Mouse (Mus musculus) cerebellum, postnatal 4 days (tissue): ENCODE measurements around the gene Dhrs9.

Experiments
- DNase-seq, 2 experiments: peaks; one replicate each; pipeline ENCODE4 v3.0.0; 2022; ENCODE audit warnings: low spot score in 2 of 2, mixed read lengths in 1 of 2

Dhrs9 gene

DNA sequence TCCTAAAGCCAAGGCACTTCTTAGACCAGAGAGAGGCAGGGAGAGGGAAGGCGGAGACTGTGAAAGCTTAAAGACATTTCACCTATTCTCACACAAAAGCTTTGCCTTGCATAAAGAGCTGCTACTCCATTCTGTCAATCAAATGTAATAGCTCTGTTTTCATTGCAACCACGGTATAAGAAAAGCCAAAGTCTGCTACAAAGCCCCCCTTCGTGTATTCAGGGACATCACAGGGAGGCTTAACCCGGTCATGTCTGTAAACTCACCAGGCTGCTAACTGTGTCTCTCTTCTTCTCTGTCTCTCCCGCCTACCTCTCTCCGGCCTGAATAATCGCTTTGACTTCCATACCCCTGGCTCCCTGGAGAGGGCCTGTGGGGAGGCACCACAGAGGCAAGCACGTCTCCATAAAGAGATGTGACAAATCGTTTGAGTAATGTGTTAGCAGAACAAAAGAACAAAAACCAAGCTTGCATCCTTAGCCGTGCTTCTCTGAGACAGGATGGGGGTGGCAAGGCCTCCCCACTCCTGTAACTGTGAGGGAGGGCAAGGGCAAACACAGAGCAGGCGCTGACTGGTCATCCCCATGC lies 38.1 kb downstream of the Dhrs9 start:
- DNase-seq: no peak

DNA sequence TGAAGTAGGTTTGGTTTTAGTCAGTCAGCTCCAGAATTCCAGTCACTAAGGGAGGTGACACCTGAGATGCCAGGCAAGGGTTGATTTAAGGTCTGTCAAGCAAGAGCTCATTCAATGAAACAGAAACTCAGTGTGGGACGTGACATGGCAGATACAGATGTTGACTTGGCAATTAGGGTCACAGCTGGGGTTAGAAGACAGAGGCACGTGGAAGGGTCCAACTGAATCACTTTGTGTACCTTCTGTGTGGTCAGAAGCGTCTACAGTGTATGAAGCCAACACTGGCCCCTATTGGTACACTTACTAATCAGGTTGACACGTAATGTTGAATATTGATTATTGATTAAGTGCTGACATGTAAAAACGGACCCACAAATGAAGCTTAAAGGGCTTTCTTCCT lies 44.6 kb downstream of the Dhrs9 start:
- no peak for DNase-seq

DNA sequence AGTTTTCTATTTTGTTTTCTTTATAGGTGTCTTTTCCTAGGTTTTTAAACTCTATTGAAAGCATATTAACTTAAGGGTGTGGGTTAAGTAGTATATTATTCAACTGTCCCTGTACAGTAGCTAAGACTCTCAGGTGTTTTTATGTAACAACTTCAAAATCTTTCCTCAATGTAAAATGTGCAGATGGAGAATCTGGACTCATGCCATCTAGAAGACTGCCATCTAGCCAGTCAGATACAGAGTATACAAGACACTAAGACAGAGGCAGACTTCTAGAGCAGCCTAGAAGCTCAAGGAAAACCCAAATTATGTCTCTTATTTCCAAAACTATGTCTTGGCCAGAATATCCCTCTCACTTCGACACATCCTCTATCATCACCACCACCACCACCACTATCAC lies 45.8 kb downstream of the Dhrs9 start:
- DNase-seq: no peak

DNA sequence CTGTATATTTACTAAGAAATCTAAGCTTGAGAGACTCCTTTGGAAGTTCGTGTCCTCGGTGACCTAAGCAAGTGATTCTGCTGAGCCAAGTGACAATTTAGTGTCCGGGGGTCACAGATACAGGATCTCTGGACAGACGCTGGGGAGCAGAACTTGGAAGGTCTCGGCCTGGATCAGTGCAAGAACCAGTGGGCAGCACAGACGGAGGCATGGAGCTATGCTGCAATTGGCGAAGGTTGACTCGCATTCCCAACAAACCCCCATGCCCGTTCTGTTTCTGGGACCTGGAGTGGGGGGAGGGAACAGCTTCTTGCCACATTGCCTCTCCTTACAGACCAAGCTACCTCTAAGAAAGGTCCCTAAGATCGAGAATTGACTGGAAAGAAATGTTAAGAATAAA lies 46.9 kb downstream of the Dhrs9 start:
- DNase-seq: no peak

DNA sequence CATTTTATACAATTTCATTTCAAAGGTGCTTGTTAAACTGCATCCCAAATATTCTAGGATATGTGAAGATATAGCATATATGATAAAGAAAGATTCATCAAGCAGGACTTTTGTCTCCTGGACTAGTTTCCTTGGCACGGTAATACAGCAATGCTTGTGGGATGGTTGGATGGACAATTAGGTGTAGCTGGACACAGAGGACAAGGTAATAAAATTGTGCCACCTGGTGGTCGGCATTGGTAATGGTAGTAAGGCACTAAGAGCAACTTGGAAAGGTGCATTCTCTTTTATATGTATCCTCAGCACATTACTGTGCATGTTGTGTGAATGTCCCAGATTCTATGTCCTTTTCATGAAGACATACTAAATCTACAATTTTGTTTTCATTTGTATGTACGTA lies 47.9 kb downstream of the Dhrs9 start:
- peak; percentile 53 to 77 for DNase-seq

DNA sequence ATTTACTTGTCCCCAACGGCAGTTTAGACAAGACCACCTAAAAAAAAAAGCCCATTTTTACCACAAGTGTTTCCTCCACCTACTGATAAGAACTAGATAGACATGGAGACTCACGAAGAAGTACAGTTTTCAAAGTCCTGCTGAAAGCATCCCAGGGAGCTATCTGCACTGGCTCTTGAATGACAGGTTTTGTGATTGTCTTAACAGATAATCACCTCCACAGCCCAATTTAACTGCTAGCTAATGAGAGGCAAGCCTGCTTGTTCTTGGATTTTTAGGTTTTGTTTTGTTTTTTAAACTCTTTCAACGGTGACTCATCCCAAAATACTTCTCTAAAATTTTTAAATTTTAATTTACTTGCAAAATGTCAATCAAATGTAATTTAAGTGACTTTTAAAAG lies 61.4 kb downstream of the Dhrs9 start:
- no peak for DNase-seq

DNA sequence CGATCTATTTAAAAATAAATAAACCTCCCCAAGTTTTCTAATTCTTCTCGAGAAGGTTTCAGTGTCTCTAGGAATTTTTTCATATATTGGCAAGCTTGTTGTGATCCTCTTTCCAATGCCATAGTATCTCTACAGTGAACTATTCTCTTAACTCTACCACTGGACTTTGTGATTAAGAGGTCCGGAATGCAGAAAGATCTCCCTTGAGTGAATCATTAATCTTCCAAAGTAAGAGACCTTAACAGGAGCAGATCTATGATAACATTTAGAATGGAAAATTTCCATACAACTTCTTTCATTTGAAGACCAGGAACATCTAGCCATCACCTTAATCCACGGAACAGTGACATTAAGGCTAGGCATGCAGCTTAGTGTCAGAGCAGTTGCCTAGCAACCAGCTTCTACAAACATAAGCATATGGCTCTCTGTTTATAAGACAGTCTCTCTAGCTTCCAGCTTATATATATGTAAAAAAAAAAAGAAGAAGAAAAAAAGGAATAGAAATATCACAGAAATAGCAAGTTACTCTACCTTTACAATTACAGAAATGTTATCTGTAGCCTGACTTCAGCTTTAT lies 65.7 kb downstream of the Dhrs9 start:
- no peak for DNase-seq

DNA sequence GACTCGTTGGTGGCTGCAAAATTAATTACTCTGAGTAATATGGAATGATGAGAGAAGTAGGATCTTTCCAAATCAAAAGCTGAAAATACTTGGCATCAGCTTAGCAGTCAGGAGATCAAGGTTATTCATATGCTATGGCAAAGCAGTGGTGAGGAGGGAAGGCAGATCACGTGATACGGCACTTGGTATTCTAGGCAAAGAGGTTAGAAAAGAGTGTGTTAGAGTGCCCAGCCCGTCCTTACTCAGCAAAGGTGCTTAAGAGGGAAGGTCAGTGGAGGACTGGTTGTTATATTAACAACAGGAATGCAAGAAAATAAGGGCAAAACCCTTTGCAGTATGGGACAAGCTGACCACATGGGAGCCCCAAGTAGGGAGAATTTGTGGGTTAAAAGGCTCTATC lies 68.3 kb downstream of the Dhrs9 start:
- no peak for DNase-seq

DNA sequence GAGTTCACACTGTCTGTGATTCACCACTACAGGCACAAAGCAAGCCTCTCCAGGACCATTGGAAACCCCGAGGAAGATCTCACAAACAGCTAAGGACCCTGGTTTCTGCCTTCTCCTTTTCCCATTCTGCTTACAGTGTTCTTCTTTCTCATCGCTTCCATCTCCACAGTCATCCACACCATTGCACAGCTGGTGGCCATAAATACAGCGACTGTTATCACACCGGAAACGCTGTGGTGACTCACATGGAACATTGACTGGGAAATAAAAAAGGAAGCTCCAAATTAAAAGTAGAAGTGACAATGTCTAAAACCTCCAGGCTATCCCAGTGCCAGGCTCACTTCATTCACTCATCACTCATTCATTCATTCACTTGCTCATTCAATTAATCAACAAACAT lies 70.9 kb downstream of the Dhrs9 start:
- DNase-seq: no peak
